Mouse (Mus musculus) hindbrain, embryonic 16.5 days (tissue): ENCODE data around the gene Ifrd2. TPM values are rescaled to one million over a fixed set of nuclear protein-coding genes. Genes with fewer than 3 reads are reported as not detected.

ENCODE experiments used
- ATAC-seq: fragments of 200-750 bp; cut with Nextera tagmentation; 2 replicates; pipeline ENCODE4 v1.8.0; 2017; ENCODE audit warnings: moderate TSS enrichment, moderate library complexity
- H3K27ac ChIP-seq: fragments of 300-500 bp; sonication (generic); 2 replicates; pipeline ENCODE4 v1.5.1; 2014; ENCODE audit warnings: low read depth, mild to moderate bottlenecking, control low read depth, low read length, moderate library complexity
- H3K27me3 ChIP-seq: fragments of 300-500 bp; sonication (generic); replicated peaks from 2 replicates; pipeline ENCODE4 v1.6.1; 2014; ENCODE audit warnings: low read length; ENCODE audit not compliant: control insufficient read depth, insufficient read depth
- H3K36me3 ChIP-seq: fragments of 300-500 bp; sonication (generic); 2 replicates; pipeline ENCODE4 v1.6.1; 2014; ENCODE audit warnings: mild to moderate bottlenecking, low read length, moderate library complexity, mixed read lengths; ENCODE audit not compliant: control insufficient read depth, insufficient read depth
- H3K4me1 ChIP-seq: fragments of 300-500 bp; sonication (generic); 2 replicates; pipeline ENCODE4 v1.6.1; 2014; ENCODE audit warnings: low read depth, low read length; ENCODE audit not compliant: control insufficient read depth, insufficient read depth
- H3K4me2 ChIP-seq: fragments of 300-500 bp; sonication (generic); 2 replicates; pipeline ENCODE4 v1.6.1; 2014; ENCODE audit warnings: mild to moderate bottlenecking, low read length, control low read depth, moderate library complexity
- H3K4me3 ChIP-seq: fragments of 300-500 bp; sonication (generic); 2 replicates; pipeline ENCODE4 v1.5.1; 2014; ENCODE audit warnings: mild to moderate bottlenecking, low read length, control low read depth, moderate library complexity
- H3K9ac ChIP-seq: fragments of 300-500 bp; sonication (generic); 2 replicates; pipeline ENCODE4 v1.6.1; 2014; ENCODE audit warnings: low read depth, mild to moderate bottlenecking, control low read depth, low read length, moderate library complexity
- H3K9me3 ChIP-seq: fragments of 300-500 bp; sonication (generic); 2 replicates; pipeline ENCODE4 v1.6.1; 2014; ENCODE audit warnings: mild to moderate bottlenecking, low read length, moderate library complexity; ENCODE audit not compliant: control insufficient read depth
- WGBS: fragments of 180-500 bp; shearing (Covaris S2); extraction: QIAGEN DNeasy Blood & Tissue Kit; methylation state at CpG from one replicate; pipeline ENCODE4 v1.1.7; 2014; 5-methylcytosine and 5-hydroxymethylcytosine counted together
- polyA plus RNA-seq: library from polyadenylated mRNA; unstranded; fragments of >200 nt; fragmentation: Nextera tagmentation; extraction: Ambion mirVana; gene quantifications from 2 replicates; pipeline ENCODE4 v1.2.1, GENCODE M21; 2015

The Ifrd2 gene
- polyA plus RNA-seq, 1 experiment from 2014 or later, result 13.5 TPM

DNA sequence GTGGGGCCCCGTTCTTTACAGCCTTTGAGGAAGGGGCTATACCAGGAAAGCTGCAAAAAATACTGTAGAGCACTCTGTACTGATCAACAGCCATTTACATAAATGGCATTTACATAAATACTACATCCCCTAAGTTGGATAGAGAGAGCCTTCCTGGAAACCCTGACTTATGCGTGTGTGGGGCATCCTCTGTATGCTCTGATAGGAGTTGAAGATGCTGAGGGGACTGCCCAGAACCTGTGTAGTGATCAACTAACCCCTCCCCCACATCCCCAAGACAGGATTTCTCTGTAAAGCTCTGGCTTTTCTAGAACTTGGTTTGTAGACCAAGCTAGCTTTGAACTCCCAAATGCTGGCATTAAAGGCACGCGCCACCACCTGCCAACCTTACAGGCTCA is 22.0 kb downstream of the Ifrd2 start:
- 63% methylated on average over 4 of the region's 4 CpGs for WGBS
- H3K9ac ChIP-seq, result no peak overlapping the region
- no peak overlapping the region for H3K4me2 ChIP-seq
- H3K4me1 ChIP-seq, result peaks cover 11% of the 10 kb centered on the region
- no peak overlapping the region for H3K4me3 ChIP-seq
- H3K9me3 ChIP-seq, result no peaks in the 10 kb centered on the region
- no peaks in the 10 kb centered on the region; the same call in 1 of the 2 replicates for H3K27me3 ChIP-seq
- H3K27ac ChIP-seq, result no peak overlapping the region
- no peak for ATAC-seq
- peaks cover 3% of the 10 kb centered on the region; the same call in 1 of the 2 replicates for H3K36me3 ChIP-seq

DNA sequence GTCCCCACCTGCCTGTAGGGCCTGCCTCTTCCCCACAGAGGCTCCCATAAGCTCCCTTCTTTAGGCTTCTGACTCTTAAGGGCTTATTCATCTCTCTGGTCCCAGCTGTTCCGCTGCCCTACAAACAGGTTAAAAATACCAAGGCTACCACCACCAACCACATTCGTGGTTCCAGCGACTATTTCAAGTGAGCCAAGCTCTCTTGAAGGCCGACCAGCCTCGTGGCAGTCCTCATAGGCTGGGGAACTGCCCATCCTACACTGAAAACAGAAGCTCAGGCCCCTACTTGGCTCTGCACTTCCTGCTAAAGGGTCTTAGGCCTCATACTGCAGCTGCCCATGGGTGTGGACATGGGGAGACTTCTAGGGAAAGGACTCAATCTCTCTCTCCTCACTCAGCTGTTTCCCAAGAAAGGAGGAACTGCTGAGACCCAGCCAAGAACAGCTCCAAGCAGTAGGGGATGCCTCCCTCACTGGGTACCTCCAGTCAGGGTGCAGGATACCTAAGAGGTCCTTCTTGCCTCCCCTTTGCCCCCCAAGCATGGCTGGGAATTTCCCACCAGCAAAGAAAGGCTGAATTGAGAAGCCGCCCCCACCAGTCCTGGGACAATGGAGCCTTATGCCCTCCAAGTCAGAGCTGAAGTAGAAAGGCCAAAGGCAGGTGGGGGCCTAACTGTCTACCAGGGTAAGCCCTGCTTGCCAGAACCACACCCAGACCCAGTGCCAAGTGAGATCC is 24.2 kb downstream of the Ifrd2 start:
- H3K4me3 ChIP-seq, result peak overlapping the region; percentile 44
- H3K27ac ChIP-seq, result peak overlapping the region; percentile 99
- H3K27me3 ChIP-seq, result no peaks in the 10 kb centered on the region
- ATAC-seq, result no peak
- no peaks in the 10 kb centered on the region for H3K9me3 ChIP-seq
- peak overlapping the region; percentile 87 for H3K4me2 ChIP-seq
- peaks cover 20% of the 10 kb centered on the region for H3K36me3 ChIP-seq
- H3K4me1 ChIP-seq, result peaks cover 11% of the 10 kb centered on the region
- H3K9ac ChIP-seq, result peak overlapping the region; percentile 77
- WGBS, result 58% methylated on average over 6 of the region's 6 CpGs

DNA sequence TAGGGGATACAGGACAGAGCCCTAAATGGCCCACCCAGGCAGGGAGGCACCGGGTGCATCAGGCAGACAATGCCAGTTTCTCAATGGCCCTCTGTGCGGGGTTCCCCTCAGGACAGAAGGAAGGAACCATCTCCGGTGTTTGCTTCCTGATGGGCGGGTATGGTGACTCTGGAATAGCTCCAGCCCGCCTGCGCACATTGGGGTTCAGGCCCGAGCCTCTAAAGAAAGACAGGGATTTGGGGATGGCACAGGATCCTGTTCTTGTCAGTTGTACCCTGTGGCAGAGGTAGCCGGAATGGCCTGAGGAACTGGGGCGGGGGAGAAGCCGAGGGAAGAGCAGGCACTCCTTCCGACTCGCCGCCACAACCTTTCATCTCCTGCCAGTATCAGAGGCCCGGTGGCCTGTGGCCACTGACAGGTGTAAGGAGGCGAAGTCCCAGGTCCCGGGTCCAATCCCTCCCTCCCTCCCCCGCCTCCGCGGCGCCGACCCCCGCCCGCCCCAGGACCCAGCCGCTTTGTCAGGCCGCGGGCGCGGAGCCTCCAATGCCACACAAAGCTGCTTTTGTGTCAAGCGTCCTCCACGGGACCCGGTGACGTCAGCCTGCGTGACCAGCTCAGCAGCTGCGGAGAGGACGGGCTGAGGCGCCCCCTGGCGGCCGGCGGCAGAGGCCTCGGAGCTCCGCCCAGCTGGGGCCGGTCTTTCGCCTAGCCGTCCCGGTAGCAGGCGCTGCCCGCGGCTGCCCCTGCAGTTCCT is 24.9 kb downstream of the Ifrd2 start:
- H3K36me3 ChIP-seq, result peaks cover 23% of the 10 kb centered on the region
- peak overlapping the region; percentile 99 for H3K27ac ChIP-seq
- peaks cover 11% of the 10 kb centered on the region for H3K4me1 ChIP-seq
- peak overlapping the region; percentile 44 for H3K4me3 ChIP-seq
- H3K4me2 ChIP-seq, result peak overlapping the region; percentile 87
- no peaks in the 10 kb centered on the region for H3K9me3 ChIP-seq
- peak; percentile 94 for ATAC-seq
- WGBS, result 3% methylated on average over 31 of the region's 48 CpGs
- H3K9ac ChIP-seq, result peak overlapping the region; percentile 77
- no peaks in the 10 kb centered on the region for H3K27me3 ChIP-seq

DNA sequence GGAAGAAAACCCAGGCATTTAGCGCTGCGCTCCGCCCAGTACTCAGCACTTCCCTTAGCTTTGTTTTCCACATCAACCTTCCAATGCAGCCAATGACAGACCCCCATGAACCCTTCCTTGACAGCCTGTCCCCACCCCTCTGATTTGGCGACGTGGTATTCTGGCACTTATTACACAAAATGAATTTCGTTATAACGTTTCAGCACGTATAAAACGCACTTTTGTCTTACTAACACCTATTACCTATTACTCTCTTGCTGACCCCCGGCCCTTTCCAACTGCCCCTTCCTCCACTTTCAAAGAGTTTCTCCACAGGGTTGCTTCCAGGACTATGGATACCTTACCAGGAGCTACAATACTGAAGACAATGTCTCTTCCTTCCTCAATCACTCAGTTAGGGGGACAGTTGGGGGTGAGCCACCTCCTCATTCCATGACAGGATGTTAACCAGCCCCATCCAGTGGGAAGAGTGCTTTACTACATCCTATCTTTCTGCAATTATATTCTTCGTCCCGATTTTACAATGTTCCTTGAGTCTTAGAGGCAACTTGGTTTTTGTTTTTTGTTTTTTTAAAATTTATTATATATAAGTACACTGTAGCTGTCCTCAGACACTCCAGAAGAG is 25.6 kb downstream of the Ifrd2 start:
- Histone ChIP-seq H3K27me3 (no peaks in the 10 kb centered on the region), H3K27ac (peak overlapping the region; percentile 99), H3K36me3 (peaks cover 23% of the 10 kb centered on the region), H3K4me2 (peak overlapping the region; percentile 87), H3K4me1 (peaks cover 11% of the 10 kb centered on the region), H3K4me3 (peak overlapping the region; percentile 44), H3K9me3 (no peaks in the 10 kb centered on the region), H3K9ac (no peak overlapping the region; the same call in 1 of the 2 replicates)
- peak; percentile 21 for ATAC-seq
- 10% methylated on average over 12 of the region's 12 CpGs for WGBS

DNA sequence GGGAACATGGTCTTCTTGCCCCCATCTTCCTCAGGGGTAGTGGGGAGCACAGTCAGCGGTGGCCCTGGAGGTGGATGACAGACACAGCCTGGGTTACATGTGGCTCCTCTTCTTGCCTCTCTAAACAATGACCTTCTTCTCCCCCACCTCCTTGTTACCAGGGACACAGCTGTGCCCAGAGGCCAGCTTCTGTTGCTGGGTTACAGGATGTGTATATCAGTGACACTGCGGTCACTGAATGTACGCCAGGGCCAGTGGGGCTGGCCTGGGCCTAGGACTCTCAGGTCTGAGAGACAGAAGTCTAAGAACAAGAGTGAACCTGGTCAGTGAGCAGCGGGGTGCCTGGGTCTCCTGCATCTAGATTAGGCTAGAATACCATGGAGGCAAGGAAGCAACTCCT is 27.6 kb downstream of the Ifrd2 start:
- H3K4me3 ChIP-seq, result no peak overlapping the region
- H3K9me3 ChIP-seq, result no peaks in the 10 kb centered on the region
- no peak overlapping the region for H3K9ac ChIP-seq
- H3K4me1 ChIP-seq, result peaks cover 18% of the 10 kb centered on the region
- H3K36me3 ChIP-seq, result peaks cover 30% of the 10 kb centered on the region
- H3K27me3 ChIP-seq, result no peaks in the 10 kb centered on the region
- no peak overlapping the region for H3K4me2 ChIP-seq
- H3K27ac ChIP-seq, result peak overlapping the region; percentile 12; the same call in 1 of the 2 replicates
- 51% methylated on average over 4 of the region's 4 CpGs for WGBS
- no peak for ATAC-seq

DNA sequence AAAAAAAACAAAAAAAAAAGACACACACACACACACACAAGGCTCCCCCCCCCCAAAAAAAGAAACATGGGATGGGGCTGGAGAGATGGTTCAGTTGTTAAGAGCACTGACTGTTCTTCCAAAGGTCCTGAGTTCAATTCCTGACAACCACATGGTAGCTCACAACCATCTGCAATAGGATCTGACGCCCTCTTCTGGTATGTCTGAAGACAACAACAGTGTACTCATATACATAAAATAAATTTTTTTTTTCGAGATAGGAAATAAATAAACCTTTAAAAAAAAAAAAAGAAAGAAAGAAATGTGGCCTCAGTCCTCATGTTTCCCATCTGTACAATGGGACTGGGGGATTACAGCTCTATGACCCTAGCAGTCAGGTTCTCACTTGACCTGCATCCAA is 30.0 kb downstream of the Ifrd2 start:
- ATAC-seq, result no peak
- no peak overlapping the region for H3K4me3 ChIP-seq
- no peak overlapping the region for H3K9ac ChIP-seq
- no peak overlapping the region for H3K27ac ChIP-seq
- peaks cover 7% of the 10 kb centered on the region for H3K4me1 ChIP-seq
- 81% methylated on average over 2 of the region's 2 CpGs for WGBS
- peaks cover 33% of the 10 kb centered on the region for H3K36me3 ChIP-seq
- no peaks in the 10 kb centered on the region for H3K27me3 ChIP-seq
- no peaks in the 10 kb centered on the region for H3K9me3 ChIP-seq
- no peak overlapping the region for H3K4me2 ChIP-seq

DNA sequence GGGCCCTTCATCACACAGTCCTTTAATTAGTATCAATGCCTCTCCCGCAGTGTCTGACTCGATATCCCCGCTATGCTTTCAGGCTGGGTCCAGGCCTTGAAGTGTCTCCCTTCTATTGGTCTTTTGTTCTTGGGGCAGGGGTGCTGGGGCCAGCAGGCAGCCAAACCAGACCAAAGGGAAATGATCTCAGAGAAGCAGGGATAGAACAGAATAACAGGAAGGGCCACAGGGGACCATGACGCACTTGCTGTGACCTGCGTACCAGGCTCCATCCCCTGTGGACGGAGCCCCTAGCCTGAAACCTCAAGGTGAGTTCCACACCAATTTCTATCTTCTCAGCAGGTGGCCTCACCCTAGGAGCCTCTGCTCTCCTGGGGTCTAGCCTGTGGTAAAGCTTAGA is 30.7 kb downstream of the Ifrd2 start:
- H3K27ac ChIP-seq, result peak overlapping the region; percentile 65
- peaks cover 7% of the 10 kb centered on the region for H3K4me1 ChIP-seq
- WGBS, result 88% methylated on average over 6 of the region's 6 CpGs
- ATAC-seq, result no peak
- no peaks in the 10 kb centered on the region for H3K27me3 ChIP-seq
- no peaks in the 10 kb centered on the region for H3K9me3 ChIP-seq
- H3K4me2 ChIP-seq, result no peak overlapping the region
- H3K9ac ChIP-seq, result no peak overlapping the region
- H3K36me3 ChIP-seq, result peaks cover 33% of the 10 kb centered on the region
- H3K4me3 ChIP-seq, result no peak overlapping the region

DNA sequence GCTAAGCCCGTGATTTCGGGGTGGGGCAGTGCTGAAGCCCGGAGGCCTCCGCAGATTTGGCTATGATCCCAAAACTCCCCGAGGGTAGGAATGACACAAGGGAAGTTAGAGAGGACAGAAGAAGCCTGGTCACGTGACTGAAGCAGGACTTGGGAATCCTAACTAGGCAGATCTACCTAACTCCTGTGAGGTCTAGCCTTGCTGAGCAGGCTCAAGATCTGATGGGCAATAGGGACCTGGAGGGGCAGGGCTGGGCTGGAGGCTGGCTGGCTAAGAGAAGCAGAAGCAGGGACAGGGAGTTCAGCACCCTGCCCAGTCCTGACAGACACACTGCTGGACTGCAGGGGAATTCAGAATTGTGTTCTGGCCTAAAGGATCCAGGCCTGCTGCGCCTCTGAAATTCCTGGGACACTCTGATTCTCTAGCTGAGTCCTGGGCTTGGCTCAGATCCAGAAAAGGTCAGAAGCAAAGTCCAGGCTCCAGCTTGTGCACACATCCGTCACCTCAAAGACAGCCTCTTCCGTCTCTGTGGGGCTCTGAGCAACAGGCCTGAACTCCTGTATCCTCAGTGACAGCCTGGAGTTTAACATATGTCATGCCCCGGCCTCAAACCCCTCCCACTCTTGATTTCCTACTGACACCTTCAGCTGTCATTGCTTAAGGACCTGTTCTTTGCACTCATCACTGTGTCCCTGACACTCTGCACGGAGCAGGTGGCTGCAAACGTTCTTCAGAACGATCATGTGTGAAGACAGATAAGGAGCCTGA is 31.5 kb downstream of the Ifrd2 start:
- Histone ChIP-seq H3K9me3 (no peaks in the 10 kb centered on the region), H3K36me3 (peaks cover 32% of the 10 kb centered on the region), H3K27ac (peak overlapping the region; percentile 65), H3K4me3 (no peak overlapping the region), H3K9ac (peak overlapping the region; percentile 11; the same call in 1 of the 2 replicates), H3K27me3 (no peaks in the 10 kb centered on the region), H3K4me2 (no peak overlapping the region), H3K4me1 (peaks cover 7% of the 10 kb centered on the region)
- WGBS, result 43% methylated on average over 13 of the region's 13 CpGs
- 0 out of 2 replicates have a peak, but pooled peaks have one; percentile 18 for ATAC-seq
